Mouse (Mus musculus): ENCODE data around the gene Asic2.

- TF ChIP-seq GATA1 (IDR thresholded peaks at IDR 0.05; ENCODE audit: low read length) (no peak), TAL1 (IDR thresholded peaks at IDR 0.05; ENCODE audit: low read length) (no peak)
Measured at GRCm38 (mm10) chr11:81059546-81059945, 908.7 kb downstream of the Asic2 start.
